Mouse (Mus musculus): ENCODE results near the gene Dnm3. TPM values are rescaled to one million over a fixed set of nuclear protein-coding genes. Genes with fewer than 3 reads are reported as not detected.
A peak's percentile ranks its signal among the peaks of the same experiment; 100 is the strongest.

Dnm3 gene
- 27.4 and 27.7 TPM in 2 replicates for polyA plus RNA-seq (2015; fragmentation: Nextera tagmentation; extraction: Ambion mirVana)

GRCm38 (mm10) chr1:162477246-162478209 lies at the start of gene Dnm3:
TSS of gene Dnm3 (minus strand) at chr1:162478034.
- peak; percentile 94 for ATAC-seq (ENCODE audit: insufficient number of reproducible peaks, insufficient read depth, low FRiP score, low TSS enrichment, low read depth)
- H3K4me2 ChIP-seq: peak within 1 kb of the TSS; percentile 100
- no peaks in the 10 kb centered on the region for H3K36me3 ChIP-seq
- peak within 1 kb of the TSS; percentile 72 for H3K9ac ChIP-seq
- H3K27me3 ChIP-seq: peaks cover 40% of the 10 kb centered on the region
- H3K27ac ChIP-seq: no peak within 1 kb of the TSS
- H3K9me3 ChIP-seq: no peaks in the 10 kb centered on the region
- WGBS: under 1% methylated on average over 56 of the region's 56 CpGs
- peak within 1 kb of the TSS; percentile 66 for H3K4me3 ChIP-seq
- peaks cover 4% of the 10 kb centered on the region for H3K4me1 ChIP-seq

- H3K36me3 ChIP-seq: no peaks in the 10 kb centered on the region
- no peaks in the 10 kb centered on the region for H3K9me3 ChIP-seq
- WGBS: 80% methylated on average over 1 of the region's 1 CpGs
- no peaks in the 10 kb centered on the region for H3K4me1 ChIP-seq
- ATAC-seq (ENCODE audit: insufficient number of reproducible peaks, insufficient read depth, low FRiP score, low TSS enrichment, low read depth): no peak
- no peaks in the 10 kb centered on the region for H3K27me3 ChIP-seq
- no peak overlapping the region for H3K4me3 ChIP-seq
- no peak overlapping the region for H3K27ac ChIP-seq
- H3K9ac ChIP-seq: no peak overlapping the region
- no peak overlapping the region for H3K4me2 ChIP-seq
These were observed 37.3 kb upstream of the Dnm3 start for GRCm38 (mm10) chr1:162515116-162515515.

GRCm38 (mm10) chr1:162510013-162510356 lies 32.2 kb upstream of the Dnm3 start:
- no peak overlapping the region for H3K27ac ChIP-seq
- WGBS: 79% methylated on average over 2 of the region's 2 CpGs

DNA sequence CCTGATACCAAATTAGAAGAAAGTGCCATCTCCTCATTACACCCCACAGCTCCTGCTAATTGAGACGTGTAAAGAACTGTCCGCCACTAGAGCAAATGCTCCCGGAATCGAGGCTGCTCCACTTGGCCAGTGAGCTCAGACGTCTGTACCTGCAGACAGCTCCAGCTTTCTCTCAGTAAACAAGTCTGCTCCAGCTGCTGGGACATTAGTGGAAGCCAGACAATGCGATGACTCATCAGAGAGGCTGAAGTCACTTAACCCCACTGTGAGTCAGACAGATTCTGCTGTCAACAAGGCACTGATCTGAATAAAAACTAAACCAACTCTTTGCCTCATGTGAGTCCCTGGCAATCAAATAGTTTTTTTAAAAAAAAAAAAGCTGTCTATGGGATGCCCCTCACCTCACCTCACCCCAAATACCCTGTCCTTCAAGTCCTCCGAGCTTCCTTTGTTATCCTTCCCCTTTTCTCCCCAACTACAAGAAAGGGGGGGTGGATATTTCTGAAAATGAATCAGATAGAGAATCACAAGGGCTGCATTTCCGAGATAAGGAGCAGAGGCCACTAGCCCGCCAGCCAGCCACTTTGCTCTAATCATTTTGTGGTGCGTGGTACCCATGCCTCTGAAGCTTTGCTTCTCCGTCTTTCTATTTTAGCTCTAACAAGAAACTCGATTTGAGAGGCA lies 31.6 kb upstream of the Dnm3 start:
- Histone ChIP-seq H3K9ac (no peak overlapping the region), H3K27ac (no peak overlapping the region), H3K4me3 (no peak overlapping the region), H3K4me1 (no peaks in the 10 kb centered on the region), H3K27me3 (no peaks in the 10 kb centered on the region), H3K4me2 (no peak overlapping the region), H3K36me3 (no peaks in the 10 kb centered on the region), H3K9me3 (no peaks in the 10 kb centered on the region)
- 62% methylated on average over 12 of the region's 12 CpGs for WGBS
- no peak for ATAC-seq (ENCODE audit: insufficient number of reproducible peaks, insufficient read depth, low FRiP score, low TSS enrichment, low read depth)

More at GRCm38 (mm10) chr1:162510013-162510356, 32.2 kb upstream of the Dnm3 start:
- no peaks in the 10 kb centered on the region for H3K4me1 ChIP-seq
- H3K36me3 ChIP-seq: no peaks in the 10 kb centered on the region
- ATAC-seq (ENCODE audit: insufficient number of reproducible peaks, insufficient read depth, low FRiP score, low TSS enrichment, low read depth): no peak
- H3K27me3 ChIP-seq: no peaks in the 10 kb centered on the region
- H3K4me3 ChIP-seq: no peak overlapping the region
- no peak overlapping the region for H3K4me2 ChIP-seq
- no peaks in the 10 kb centered on the region for H3K9me3 ChIP-seq
- H3K9ac ChIP-seq: no peak overlapping the region

- Histone ChIP-seq H3K36me3 (no peaks in the 10 kb centered on the region), H3K4me3 (no peak overlapping the region), H3K27me3 (no peaks in the 10 kb centered on the region), H3K9ac (no peak overlapping the region), H3K4me1 (no peaks in the 10 kb centered on the region), H3K27ac (no peak overlapping the region), H3K9me3 (no peaks in the 10 kb centered on the region), H3K4me2 (no peak overlapping the region)
- WGBS: 77% methylated on average over 4 of the region's 4 CpGs
- ATAC-seq (ENCODE audit: insufficient number of reproducible peaks, insufficient read depth, low FRiP score, low TSS enrichment, low read depth): no peak
These were observed 30.6 kb upstream of the Dnm3 start for GRCm38 (mm10) chr1:162508211-162509005.

- Histone ChIP-seq H3K4me2 (no peak overlapping the region), H3K27ac (no peak overlapping the region), H3K9ac (no peak overlapping the region), H3K36me3 (no peaks in the 10 kb centered on the region), H3K9me3 (no peaks in the 10 kb centered on the region), H3K27me3 (no peaks in the 10 kb centered on the region), H3K4me3 (no peak overlapping the region), H3K4me1 (no peaks in the 10 kb centered on the region)
- WGBS: 79% methylated on average over 4 of the region's 4 CpGs
- ATAC-seq (ENCODE audit: insufficient number of reproducible peaks, insufficient read depth, low FRiP score, low TSS enrichment, low read depth): no peak
These were observed 28.7 kb upstream of the Dnm3 start for GRCm38 (mm10) chr1:162506516-162506915.

- 76% methylated on average over 6 of the region's 6 CpGs for WGBS
- no peak for ATAC-seq (ENCODE audit: insufficient number of reproducible peaks, insufficient read depth, low FRiP score, low TSS enrichment, low read depth)
- no peaks in the 10 kb centered on the region for H3K9me3 ChIP-seq
- H3K4me1 ChIP-seq: no peaks in the 10 kb centered on the region
- no peaks in the 10 kb centered on the region for H3K36me3 ChIP-seq
- no peak overlapping the region for H3K4me3 ChIP-seq
- no peak overlapping the region for H3K9ac ChIP-seq
- H3K27me3 ChIP-seq: no peaks in the 10 kb centered on the region
- no peak overlapping the region for H3K27ac ChIP-seq
- H3K4me2 ChIP-seq: no peak overlapping the region
These were observed 27.8 kb upstream of the Dnm3 start for GRCm38 (mm10) chr1:162505649-162506048.

- Histone ChIP-seq H3K9me3 (no peaks in the 10 kb centered on the region), H3K4me1 (peaks cover 4% of the 10 kb centered on the region), H3K4me3 (peak overlapping the region; percentile 66), H3K27ac (no peak overlapping the region), H3K27me3 (peaks cover 40% of the 10 kb centered on the region), H3K4me2 (peak overlapping the region; percentile 100), H3K36me3 (no peaks in the 10 kb centered on the region), H3K9ac (peak overlapping the region; percentile 72)
- 2% methylated on average over 19 of the region's 19 CpGs for WGBS
- ATAC-seq (ENCODE audit: insufficient number of reproducible peaks, insufficient read depth, low FRiP score, low TSS enrichment, low read depth): 0 out of 2 replicates have a peak, but pooled peaks have one; percentile 6
These were observed 1.2 kb downstream of the Dnm3 start for GRCm38 (mm10) chr1:162476531-162477080.

- Histone ChIP-seq H3K27ac (no peak overlapping the region), H3K4me3 (no peak overlapping the region), H3K9me3 (no peaks in the 10 kb centered on the region), H3K27me3 (peaks cover 31% of the 10 kb centered on the region), H3K36me3 (no peaks in the 10 kb centered on the region), H3K4me1 (peaks cover 2% of the 10 kb centered on the region), H3K4me2 (no peak overlapping the region), H3K9ac (no peak overlapping the region)
- WGBS: 74% methylated on average over 1 of the region's 1 CpGs
- no peak for ATAC-seq (ENCODE audit: insufficient number of reproducible peaks, insufficient read depth, low FRiP score, low TSS enrichment, low read depth)
These were observed 4.9 kb downstream of the Dnm3 start for GRCm38 (mm10) chr1:162472949-162473348.

DNA sequence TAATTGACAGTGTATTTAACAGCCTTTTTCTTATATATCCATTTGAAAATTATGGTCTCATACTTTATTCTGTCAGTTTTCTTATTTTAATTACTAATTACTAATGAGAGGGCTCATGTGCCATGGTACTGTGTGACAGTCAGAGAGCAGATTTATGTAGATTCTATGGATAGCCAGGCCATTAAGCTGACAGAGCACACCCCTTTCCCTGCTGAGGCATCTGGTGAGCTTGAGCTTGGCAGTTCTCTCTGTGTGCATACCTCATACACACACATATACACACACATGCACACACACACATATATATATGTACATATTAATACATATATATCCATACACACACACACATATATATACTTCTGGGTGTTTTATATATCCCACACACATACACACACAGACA lies 6.7 kb downstream of the Dnm3 start:
- Histone ChIP-seq H3K4me3 (no peak overlapping the region), H3K4me1 (no peaks in the 10 kb centered on the region), H3K27me3 (peaks cover 16% of the 10 kb centered on the region), H3K9ac (no peak overlapping the region), H3K36me3 (no peaks in the 10 kb centered on the region), H3K27ac (no peak overlapping the region), H3K9me3 (no peaks in the 10 kb centered on the region), H3K4me2 (no peak overlapping the region)
- no peak for ATAC-seq (ENCODE audit: insufficient number of reproducible peaks, insufficient read depth, low FRiP score, low TSS enrichment, low read depth)

DNA sequence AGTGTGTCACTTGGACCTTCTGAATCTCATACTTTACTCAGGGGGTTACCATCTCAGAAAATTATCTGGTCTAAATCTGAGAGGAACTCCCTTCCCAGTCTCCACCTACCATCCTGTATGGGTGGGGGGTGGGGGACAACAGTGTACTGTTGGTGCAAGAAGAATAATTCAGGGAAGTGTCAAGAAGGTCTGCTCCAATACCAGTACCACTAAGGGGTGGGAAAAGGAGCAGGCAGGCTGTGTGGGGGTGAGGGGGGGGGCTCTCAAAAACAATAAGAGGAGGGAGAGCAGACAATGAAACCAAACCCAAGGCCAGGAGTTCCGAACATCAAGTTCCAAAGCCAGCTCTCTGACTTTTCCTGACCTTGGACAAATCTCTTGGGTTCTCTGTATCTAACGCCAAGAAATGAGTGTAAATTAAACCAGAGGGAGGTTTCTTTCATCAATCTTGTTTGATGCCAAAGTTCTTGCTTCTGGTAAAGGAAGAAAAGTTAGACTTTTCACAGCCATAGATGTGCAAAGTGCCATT lies 8.0 kb downstream of the Dnm3 start:
- Histone ChIP-seq H3K27ac (no peak overlapping the region), H3K36me3 (no peaks in the 10 kb centered on the region), H3K9ac (no peak overlapping the region), H3K4me1 (no peaks in the 10 kb centered on the region), H3K9me3 (no peaks in the 10 kb centered on the region), H3K27me3 (peaks cover 7% of the 10 kb centered on the region), H3K4me2 (no peak overlapping the region), H3K4me3 (no peak overlapping the region)
- 66% methylated on average over 2 of the region's 2 CpGs for WGBS
- ATAC-seq (ENCODE audit: insufficient number of reproducible peaks, insufficient read depth, low FRiP score, low TSS enrichment, low read depth): no peak
